In genomic region chr14:62880084-62880851, GRCm38 (mm10) we compare ENCODE assay signal across 8 mouse cellular contexts. TPM values are rescaled to one million over a fixed set of nuclear protein-coding genes. Genes with fewer than 3 reads are reported as not detected.
A peak's percentile ranks its signal among the peaks of the same experiment; 100 is the strongest.
DNase-seq lines count a peak whose midpoint lies in the region; ATAC-seq and TF ChIP-seq lines count a peak whose summit lies in the region.

No protein-coding gene starts in this region.

- H3K4me1 ChIP-seq in embryonic fibroblast, embryonic 13.5 days (ENCODE audit: control insufficient read depth, insufficient read depth, low read length) = peaks cover 14% of the 10 kb centered on the region
- H3K4me1 ChIP-seq in heart, embryonic 16.5 days (ENCODE audit: control insufficient read depth, insufficient read depth, low read length) = peaks cover 45% of the 10 kb centered on the region

- 63% methylated on average over 5 of the region's 5 CpGs for WGBS in heart, embryonic 16.5 days

- peak overlapping the region; percentile 61 for H3K27ac ChIP-seq in embryonic fibroblast, embryonic 13.5 days (ENCODE audit: insufficient read depth, low read length)
- 0 out of 2 replicates have a peak overlapping the region, but pooled peaks have one; percentile 21 for H3K27ac ChIP-seq in heart, embryonic 16.5 days (ENCODE audit: low read length)

- DNase-seq in testis, postnatal 14 days (ENCODE audit: low spot score) = peak; percentile 30
- no peak for DNase-seq in testis, postnatal 10 days (ENCODE audit: low spot score)
- DNase-seq in left cerebral cortex, postnatal 14 days (ENCODE audit: low spot score in 2 of 2) = peak; percentile 50 to 93
- peak; percentile 27 for DNase-seq in neural tube, embryonic 10.5 days (ENCODE audit: extremely low spot score, low spot score)
- no peak for DNase-seq in spleen, postnatal 14 days (ENCODE audit: low spot score in 2 of 2)
- DNase-seq in thymus, postnatal 0 days (ENCODE audit: low spot score) = no peak

- ATAC-seq in heart, embryonic 16.5 days (replicated peaks; ENCODE audit: extremely low read depth, insufficient read depth, low FRiP score) = no peak

- TF ChIP-seq POLR2A in embryonic fibroblast, embryonic 13.5 days (IDR thresholded peaks at IDR 0.05; ENCODE audit: low read depth, low read length) = no peak

- no peak overlapping the region for H3K9ac ChIP-seq in heart, embryonic 16.5 days (ENCODE audit: low read length)

- no peaks in the 10 kb centered on the region for H3K27me3 ChIP-seq in heart, embryonic 16.5 days (ENCODE audit: control insufficient read depth, insufficient read depth, low read length)

- intact Hi-C loops in left cerebral cortex, postnatal 14 days (cut with DNase I) = no loop called here

- H3K9me3 ChIP-seq in heart, embryonic 16.5 days (replicated peaks; ENCODE audit: control insufficient read depth, low read length) = no peaks in the 10 kb centered on the region

- no peak for TF ChIP-seq CTCF in embryonic fibroblast, embryonic 13.5 days (IDR thresholded peaks at IDR 0.05; ENCODE audit: borderline replicate concordance, insufficient read depth, low read length)

- no peaks in the 10 kb centered on the region for H3K36me3 ChIP-seq in heart, embryonic 16.5 days (ENCODE audit: control insufficient read depth, insufficient read depth)

- H3K4me3 ChIP-seq in embryonic fibroblast, embryonic 13.5 days (ENCODE audit: insufficient read depth, low read length) = no peak overlapping the region
- H3K4me3 ChIP-seq in heart, embryonic 16.5 days (ENCODE audit: low read length) = no peak overlapping the region

- no peak overlapping the region for H3K4me2 ChIP-seq in heart, embryonic 16.5 days (ENCODE audit: low read depth, low read length)

RNA-seq across cellular contexts. Expression of gene Wdfy2, which starts 42.8 kb away (rescaled TPM):
- polyA plus RNA-seq in embryonic fibroblast, embryonic 13.5 days (2011; ENCODE audit: insufficient read length, low read depth, missing spikeins) = 15.1 and 17.5 TPM in 2 replicates
- polyA plus RNA-seq in heart, embryonic 16.5 days (2015; fragmentation: Nextera tagmentation; extraction: Ambion mirVana) = 4.0 and 4.5 TPM in 2 replicates
- 10 to 100 TPM; 10.1 to 10.9 TPM for total RNA-seq in left cerebral cortex, postnatal 14 days (2021)
- polyA plus RNA-seq in thymus, postnatal 0 days (2015; fragmentation: Nextera tagmentation; extraction: Ambion mirVana) = 4.2 and 5.1 TPM in 2 replicates

Comparison
In these comparisons a context has a peak if more than half of its experiments do, and no peak if none do; other contexts are left out.
1. DNase-seq: peak in testis, postnatal 14 days (single experiment), left cerebral cortex, postnatal 14 days (2 of 2) and neural tube, embryonic 10.5 days (single experiment); none in testis, postnatal 10 days (single experiment), spleen, postnatal 14 days (0 of 2) and thymus, postnatal 0 days (single experiment).